Mouse (Mus musculus) liver, adult 2 months (tissue): ENCODE measurements around the gene Zfp345. TPM values are rescaled to one million over a fixed set of nuclear protein-coding genes. Genes with fewer than 3 reads are reported as not detected.
"Not testable (repeated sequence)": the region's sequence is repeated elsewhere in the genome, so short reads cannot be mapped to it uniquely, and the experiment has no call there.

Experiments used
- DNase-seq: peaks from one replicate; pipeline ENCODE4 v3.0.0-alpha.2; 2011; ENCODE audit warnings: low read depth, low spot score; ENCODE audit errors: extremely low read depth
- H3K27ac ChIP-seq: fragments of 200-500 bp; replicated peaks from 2 replicates; pipeline ENCODE4 v1.5.1; 2012; ENCODE audit warnings: low read depth, mild to moderate bottlenecking, control low read depth, inconsistent platforms, low read length; ENCODE audit not compliant: insufficient read depth
- H3K27me3 ChIP-seq: fragments of 200-500 bp; 2 replicates; pipeline ENCODE4 v1.6.1; 2012; ENCODE audit warnings: mild to moderate bottlenecking, moderate library complexity, low read length, inconsistent platforms; ENCODE audit not compliant: control insufficient read depth, insufficient read depth
- H3K36me3 ChIP-seq: fragments of 200-500 bp; 2 replicates; pipeline ENCODE4 v1.6.1; 2012; ENCODE audit warnings: low read length, inconsistent platforms; ENCODE audit not compliant: control insufficient read depth, insufficient read depth
- H3K4me1 ChIP-seq: fragments of 200-500 bp; 2 replicates; pipeline ENCODE4 v1.6.1; 2011; ENCODE audit warnings: low read length; ENCODE audit not compliant: control insufficient read depth, insufficient read depth
- H3K4me3 ChIP-seq: fragments of 200-500 bp; 2 replicates; pipeline ENCODE4 v1.5.1; 2011; ENCODE audit warnings: low read depth, mild to moderate bottlenecking, control low read depth, low read length, moderate library complexity; ENCODE audit not compliant: insufficient read depth
- H3K79me2 ChIP-seq: fragments of 200-500 bp; 2 replicates; pipeline ENCODE4 v1.6.1; 2012; ENCODE audit warnings: inconsistent platforms, mild to moderate bottlenecking, low read length, moderate library complexity; ENCODE audit not compliant: control insufficient read depth, insufficient read depth
- H3K9ac ChIP-seq: fragments of 200-500 bp; 2 replicates; pipeline ENCODE4 v1.6.1; 2012; ENCODE audit warnings: low read depth, mild to moderate bottlenecking, control low read depth, inconsistent platforms, low read length
- CTCF ChIP-seq: fragments of 200-500 bp; IDR thresholded peaks from 2 replicates; pipeline ENCODE4 v1.5.1; 2011; ENCODE audit warnings: low read depth, low read length, control low read depth
- POLR2A ChIP-seq: fragments of 200-500 bp; IDR thresholded peaks from 2 replicates; pipeline ENCODE4 v1.6.1; 2011; ENCODE audit warnings: low read length, control low read depth; ENCODE audit not compliant: insufficient read depth; ENCODE audit errors: extremely low read depth
- WGBS: fragments of 180-500 bp; shearing (Covaris S2); methylation state at CpG from one replicate; pipeline ENCODE4 v1.1.7; 2018; 5-methylcytosine and 5-hydroxymethylcytosine counted together
- polyA plus RNA-seq: library from polyadenylated mRNA; depleted of rRNA; stranded (reverse); fragments of >200 nt; gene quantifications from 2 replicates; pipeline ENCODE4 v1.2.3, GENCODE M21; 2012; rRNA removed
- total RNA-seq: library from RNA; depleted of rRNA; stranded (reverse); fragments of >200 nt; gene quantifications from 2 replicates; pipeline ENCODE4 v1.2.3, GENCODE M21; 2014; rRNA removed

Zfp345 gene
- total RNA-seq (0.07 TPM in 1 of 2 replicates, not detected in the other), polyA plus RNA-seq (not detected in 2 replicates)

DNA sequence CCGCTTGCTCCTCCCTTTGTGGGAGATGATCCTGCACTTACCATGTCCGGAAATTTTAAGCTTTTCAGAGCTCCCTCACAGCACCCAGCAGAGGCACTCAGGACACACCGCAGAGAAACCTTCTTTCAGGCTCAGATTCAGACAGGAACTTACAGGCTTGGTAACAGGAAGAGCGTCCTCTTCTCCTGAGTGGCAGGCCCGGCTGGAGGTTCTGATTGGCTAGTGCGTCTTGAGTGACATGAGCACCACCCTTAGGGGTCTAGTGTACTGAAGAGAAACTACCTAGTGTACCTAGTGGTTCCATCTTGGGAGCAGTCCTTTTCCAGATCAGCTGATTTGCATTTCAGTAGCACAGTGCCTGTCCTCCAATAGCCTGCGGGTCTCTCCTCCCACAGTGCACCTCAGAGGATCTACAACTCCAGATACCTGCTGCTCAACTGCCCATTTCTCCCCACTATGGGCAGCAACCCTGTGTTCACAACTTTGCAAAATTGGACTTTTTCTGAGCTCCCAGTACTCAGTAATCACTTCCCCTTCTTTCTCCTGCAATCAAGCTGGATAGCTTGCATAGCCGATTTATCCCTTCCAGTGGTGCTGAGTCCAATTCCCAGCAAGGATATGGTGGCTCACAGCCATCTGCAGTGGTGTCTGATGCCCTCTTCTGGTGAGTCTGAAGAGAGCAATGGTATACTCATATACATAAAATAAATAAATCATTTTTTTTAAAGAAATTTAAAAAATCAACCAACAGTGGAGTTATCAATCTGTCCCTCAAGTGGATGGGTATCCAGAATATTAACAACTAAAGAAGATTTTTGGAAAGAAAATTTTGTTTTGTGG lies at the start of gene Zfp345:
TSS of gene Zfp345 (minus strand) at position 153 of the 840 bp plus-strand sequence.
- not testable (repeated sequence) for DNase-seq, H3K4me3 ChIP-seq, H3K27me3 ChIP-seq, H3K79me2 ChIP-seq, H3K4me1 ChIP-seq, H3K9ac ChIP-seq, H3K36me3 ChIP-seq, H3K27ac ChIP-seq
- 62% methylated on average over 8 of the region's 8 CpGs for WGBS

DNA sequence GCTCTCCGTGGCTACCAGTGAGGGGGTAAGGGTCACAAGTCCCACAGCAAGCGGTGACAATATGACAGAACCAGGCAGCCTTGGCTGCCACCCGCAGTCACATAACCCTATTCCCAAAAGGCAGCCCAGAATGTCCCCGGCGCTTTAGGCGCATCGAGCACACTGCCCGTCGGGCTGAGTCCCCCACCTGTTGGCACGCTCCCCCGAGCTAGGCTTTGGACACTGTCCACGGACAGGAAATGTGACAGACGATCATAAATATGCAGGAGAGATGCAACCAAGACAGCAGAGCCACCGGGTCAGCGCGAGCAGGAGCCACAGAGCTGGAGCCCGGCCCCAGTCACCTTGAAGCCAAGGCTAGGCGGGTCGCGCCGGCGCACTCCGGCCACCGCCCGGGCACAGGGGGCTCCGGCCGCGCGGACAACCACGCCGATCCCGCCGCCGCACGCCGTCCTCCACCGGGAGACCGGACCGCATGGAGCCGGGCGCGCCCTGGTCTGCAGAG lies 40.9 kb upstream of the Zfp345 start:
- no peak overlapping the region; the same call in 1 of the 2 replicates for H3K4me3 ChIP-seq
- no peaks in the 10 kb centered on the region for H3K36me3 ChIP-seq
- H3K79me2 ChIP-seq: no peaks in the 10 kb centered on the region
- no peak for DNase-seq
- WGBS: 2% methylated on average over 42 of the region's 42 CpGs
- TF ChIP-seq CTCF (no peak), POLR2A (no peak)
- H3K4me1 ChIP-seq: peaks cover 2% of the 10 kb centered on the region; the same call in 1 of the 2 replicates
- no peak overlapping the region for H3K9ac ChIP-seq
- no peak overlapping the region for H3K27ac ChIP-seq
- H3K27me3 ChIP-seq: no peaks in the 10 kb centered on the region; the same call in 1 of the 2 replicates

DNA sequence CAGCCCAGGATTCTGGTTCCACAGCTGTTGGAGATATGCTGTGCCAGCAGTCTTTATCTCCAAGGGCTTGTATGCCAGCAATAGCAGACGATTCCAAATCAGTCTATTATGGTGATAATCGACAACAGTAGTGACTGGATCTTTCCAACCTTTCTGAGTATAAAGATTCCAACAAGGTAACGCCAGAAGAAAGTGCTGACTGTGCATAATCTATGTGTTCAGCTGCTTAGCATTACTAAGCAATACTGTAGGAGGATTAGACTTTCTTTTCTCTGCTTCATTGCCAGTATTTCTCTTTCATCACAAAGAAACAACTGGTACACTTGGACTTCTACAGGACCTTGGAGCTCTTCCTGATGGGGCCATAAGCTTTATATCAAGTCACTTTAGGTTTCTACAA lies 27.9 kb upstream of the Zfp345 start:
- TF ChIP-seq CTCF (no peak), POLR2A (no peak)
- no peaks in the 10 kb centered on the region for H3K27me3 ChIP-seq
- no peaks in the 10 kb centered on the region for H3K79me2 ChIP-seq
- no peak overlapping the region for H3K9ac ChIP-seq
- H3K27ac ChIP-seq: no peak overlapping the region
- H3K36me3 ChIP-seq: no peaks in the 10 kb centered on the region
- H3K4me3 ChIP-seq: no peak overlapping the region
- 67% methylated on average over 3 of the region's 3 CpGs for WGBS
- no peaks in the 10 kb centered on the region for H3K4me1 ChIP-seq
- no peak for DNase-seq

DNA sequence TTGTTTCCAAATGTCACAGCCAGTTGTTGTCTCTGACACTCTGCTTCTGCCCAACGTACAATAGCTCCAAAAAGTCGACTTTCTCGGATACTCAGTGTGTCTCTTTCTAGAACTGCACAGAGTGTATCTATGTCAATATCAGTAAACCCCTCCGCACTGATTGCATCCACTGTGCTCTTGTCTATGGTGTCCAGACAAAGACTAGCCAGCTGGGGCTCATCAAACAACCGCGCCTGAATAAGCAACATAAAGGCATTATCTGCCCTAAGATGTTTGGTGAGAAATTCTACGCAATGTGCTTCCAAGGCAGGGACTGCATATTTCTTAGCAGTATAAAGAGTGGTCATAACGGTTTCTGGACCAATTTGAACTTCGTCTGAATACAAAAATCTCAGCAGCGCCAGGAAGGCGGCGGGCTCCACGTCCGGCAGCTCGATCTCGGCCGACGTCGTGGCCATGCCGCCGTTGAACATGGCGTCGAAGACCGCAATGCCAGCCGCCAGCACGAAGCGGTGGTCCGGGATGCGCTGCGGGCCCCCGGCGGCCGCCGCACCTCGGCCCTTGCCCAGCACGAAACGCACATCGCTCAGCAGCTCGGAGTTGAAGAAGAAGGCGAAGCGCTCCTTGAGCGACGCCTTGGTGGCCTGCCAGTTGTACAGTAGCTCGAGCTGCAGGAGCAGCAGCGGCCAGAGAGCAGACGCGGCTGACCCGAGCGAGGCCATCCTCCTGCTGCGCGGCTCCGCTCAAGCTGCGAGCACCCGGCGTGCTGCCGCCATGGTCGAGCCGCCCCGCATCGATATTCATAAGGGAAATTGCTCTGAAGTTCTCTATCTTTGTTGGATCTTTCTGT lies 15.5 kb upstream of the Zfp345 start:
- H3K4me1 ChIP-seq, DNase-seq, H3K4me3 ChIP-seq, H3K27ac ChIP-seq, H3K27me3 ChIP-seq, H3K36me3 ChIP-seq, H3K9ac ChIP-seq, H3K79me2 ChIP-seq: not testable (repeated sequence)
- WGBS: 42% methylated on average over 60 of the region's 60 CpGs

DNA sequence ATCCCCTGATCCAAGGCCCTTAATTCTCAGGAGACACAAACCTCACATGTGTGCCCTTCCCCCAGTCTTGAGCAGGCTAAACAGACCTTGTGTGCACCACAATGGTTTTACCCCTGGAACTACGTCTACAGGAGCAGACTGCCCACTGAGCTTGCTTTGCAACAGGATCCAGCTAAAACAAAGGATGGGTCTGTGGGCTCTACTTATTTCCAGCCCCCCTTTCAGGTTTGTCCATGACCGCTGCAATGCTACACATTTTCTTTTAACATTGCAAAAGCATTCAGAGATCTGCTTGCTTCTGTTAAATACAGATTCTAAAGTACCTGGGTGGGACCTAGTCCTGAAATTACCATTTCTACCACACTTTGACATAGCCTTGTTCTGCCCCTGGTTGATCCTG lies 8.1 kb upstream of the Zfp345 start:
- no peak overlapping the region for H3K9ac ChIP-seq
- H3K27me3 ChIP-seq: no peaks in the 10 kb centered on the region
- WGBS: 76% methylated on average over 2 of the region's 2 CpGs
- no peaks in the 10 kb centered on the region for H3K4me1 ChIP-seq
- no peak for TF ChIP-seq CTCF
- TF ChIP-seq POLR2A: no peak
- DNase-seq: no peak
- H3K27ac ChIP-seq: no peak overlapping the region
- H3K4me3 ChIP-seq: no peak overlapping the region
- no peaks in the 10 kb centered on the region for H3K79me2 ChIP-seq
- H3K36me3 ChIP-seq: no peaks in the 10 kb centered on the region

DNA sequence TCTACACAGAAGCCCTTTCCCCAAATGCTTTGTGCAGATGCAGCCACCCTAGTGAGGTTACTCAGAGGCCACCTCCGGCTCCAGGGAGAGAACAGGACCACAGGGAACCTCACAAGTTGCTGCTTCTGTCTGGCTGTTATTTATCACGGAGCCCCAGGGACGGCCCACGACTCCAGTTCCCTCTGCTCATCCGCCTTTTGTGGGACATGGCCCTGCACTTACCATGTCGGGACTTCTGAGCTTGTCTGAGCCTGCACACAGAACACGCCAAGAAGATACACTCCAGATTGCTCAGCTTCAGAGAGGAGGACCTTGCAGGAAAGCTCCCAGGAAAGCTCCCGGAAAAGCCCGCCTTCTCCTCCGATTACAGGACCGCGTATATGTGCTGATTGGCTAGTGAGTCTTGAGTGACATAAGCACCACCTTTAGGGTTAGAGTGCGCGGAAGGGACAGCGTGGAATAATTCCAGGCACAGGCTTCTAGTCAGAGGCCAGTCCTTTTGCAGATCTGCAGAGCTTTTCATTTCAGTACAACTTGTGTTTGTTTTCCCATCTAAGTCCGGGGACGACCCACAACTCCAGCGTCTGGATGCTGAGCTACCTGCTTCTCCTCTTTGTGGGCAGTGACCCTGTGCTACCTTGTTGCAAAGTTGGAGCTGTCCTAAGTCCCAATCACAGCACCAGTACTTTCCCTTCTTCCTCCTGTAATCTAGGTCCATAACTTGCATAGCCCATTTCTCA lies 33.5 kb downstream of the Zfp345 start, which contains the start of gene Zfp442:
TSS of gene Zfp442 (minus strand) at position 307 of the 740 bp plus-strand sequence.
- not testable (repeated sequence) for H3K36me3 ChIP-seq, H3K27me3 ChIP-seq, H3K79me2 ChIP-seq, H3K27ac ChIP-seq, H3K4me1 ChIP-seq
- Histone ChIP-seq H3K4me3 (peak within 1 kb of the TSS; percentile 82), H3K9ac (peak within 1 kb of the TSS; percentile 79)
- WGBS: under 1% methylated on average over 18 of the region's 18 CpGs
- DNase-seq: peak; percentile 79

DNA sequence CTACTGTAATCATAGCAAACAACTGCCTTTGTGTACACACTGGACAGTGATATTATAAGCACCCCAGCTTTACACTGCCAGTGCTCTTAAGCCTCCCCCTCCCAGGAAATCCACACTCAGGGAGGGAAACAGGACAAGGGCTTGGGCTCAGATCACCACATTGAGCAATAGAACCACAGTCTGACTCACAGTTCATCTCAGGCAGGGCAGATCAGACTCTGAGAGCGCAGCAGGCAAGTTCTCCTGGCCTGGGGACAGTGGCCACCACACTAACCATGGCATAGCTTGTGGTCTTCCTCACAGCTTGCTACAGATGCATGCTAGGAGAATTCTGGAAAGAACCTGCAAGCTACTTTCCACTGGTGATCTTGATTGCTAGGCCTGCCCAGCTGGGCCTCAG lies 45.8 kb downstream of the Zfp345 start:
- H3K9ac ChIP-seq, H3K27me3 ChIP-seq, H3K79me2 ChIP-seq, H3K4me3 ChIP-seq, H3K36me3 ChIP-seq, DNase-seq, H3K4me1 ChIP-seq, H3K27ac ChIP-seq: not testable (repeated sequence)
- WGBS: 55% methylated on average over 1 of the region's 1 CpGs
